Mouse (Mus musculus) hematopoietic stem cell, adult 5-6 weeks (primary cell): ENCODE measurements around the gene Igf1r. TPM values are rescaled to one million over a fixed set of nuclear protein-coding genes. Genes with fewer than 3 reads are reported as not detected.
A peak's percentile ranks its signal among the peaks of the same experiment; 100 is the strongest.

Source experiments
- ATAC-seq, 2 experiments: fragments of 125-278 bp in 1 of 2; replicated peaks in 1 of 2; 2 replicates each; pipeline ENCODE4 v1.8.0; 2016 to 2017; ENCODE audit warnings: inconsistent platforms in 2 of 2, mild to moderate bottlenecking in 2 of 2, moderate number of reproducible peaks in 2 of 2, low read depth in 1 of 2, moderate TSS enrichment in 1 of 2; ENCODE audit not compliant: low FRiP score in 2 of 2, poor library complexity in 2 of 2, severe bottlenecking in 2 of 2, insufficient read depth in 1 of 2, low TSS enrichment in 1 of 2
- total RNA-seq: library from RNA; stranded (forward); fragments of 172-1452, 232-1000 nt; gene quantifications from 2 replicates; pipeline ENCODE4 v1.2.3, GENCODE M21; 2017

The Igf1r gene
- total RNA-seq, 1 experiment from 2014 or later = 31.6 TPM

DNA sequence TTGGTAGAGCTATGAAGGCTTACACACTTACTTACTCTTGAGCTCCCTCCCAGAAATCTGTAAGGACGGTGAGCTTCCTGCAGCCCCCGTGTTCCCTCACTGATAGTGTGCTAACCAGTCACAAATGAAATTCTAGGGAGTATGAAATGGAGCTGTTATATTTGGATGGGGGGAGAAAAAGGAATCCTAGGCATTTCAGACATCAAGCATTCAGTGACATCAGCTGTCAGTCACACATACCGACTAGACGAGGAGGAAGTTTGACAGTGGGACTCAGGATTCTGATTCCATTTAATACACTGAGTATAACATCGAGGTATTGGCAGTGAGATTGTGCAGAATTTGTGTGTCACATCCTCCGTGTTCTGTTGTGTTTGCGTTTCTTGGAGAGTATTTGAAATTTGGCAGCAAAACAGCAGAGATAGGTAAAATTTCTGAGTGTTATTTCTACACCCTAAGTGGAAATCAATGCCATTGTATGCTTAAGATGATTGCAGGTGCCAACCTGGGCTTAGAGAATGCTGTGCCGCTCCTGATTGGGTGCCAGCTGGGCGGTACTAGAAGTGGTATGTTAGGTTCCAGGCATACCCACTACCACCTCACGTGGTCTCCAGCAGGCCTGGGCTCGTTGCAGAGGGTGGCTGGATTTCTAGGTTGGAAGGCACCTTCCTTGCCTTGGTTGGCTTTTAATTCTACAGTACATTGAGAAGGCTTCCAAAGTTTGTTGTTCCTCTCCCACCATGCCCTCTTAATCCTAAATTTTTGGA lies 187.6 kb downstream of the Igf1r start:
- ATAC-seq = no peak

DNA sequence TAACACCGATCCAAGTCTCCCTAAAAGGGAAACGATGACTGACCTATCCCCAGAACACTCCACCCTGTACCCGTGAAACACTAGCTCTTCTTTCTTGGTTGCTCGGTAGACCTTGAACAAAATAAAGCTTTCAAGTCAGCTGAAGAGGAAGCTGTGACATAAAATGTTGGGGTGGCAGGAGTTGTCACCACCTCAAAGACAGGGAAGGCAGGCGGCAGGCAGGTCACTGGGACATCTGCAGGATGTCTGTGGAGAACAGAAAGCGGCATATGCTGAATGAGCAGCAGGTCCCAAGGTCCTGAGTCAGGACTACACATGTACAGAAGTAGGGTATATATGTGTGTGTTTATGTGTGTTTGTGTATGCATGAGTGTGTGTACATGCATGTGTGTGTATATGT lies 191.6 kb downstream of the Igf1r start:
- peak; percentile 8 to 33; a peak in 2 of 4 replicates for ATAC-seq

DNA sequence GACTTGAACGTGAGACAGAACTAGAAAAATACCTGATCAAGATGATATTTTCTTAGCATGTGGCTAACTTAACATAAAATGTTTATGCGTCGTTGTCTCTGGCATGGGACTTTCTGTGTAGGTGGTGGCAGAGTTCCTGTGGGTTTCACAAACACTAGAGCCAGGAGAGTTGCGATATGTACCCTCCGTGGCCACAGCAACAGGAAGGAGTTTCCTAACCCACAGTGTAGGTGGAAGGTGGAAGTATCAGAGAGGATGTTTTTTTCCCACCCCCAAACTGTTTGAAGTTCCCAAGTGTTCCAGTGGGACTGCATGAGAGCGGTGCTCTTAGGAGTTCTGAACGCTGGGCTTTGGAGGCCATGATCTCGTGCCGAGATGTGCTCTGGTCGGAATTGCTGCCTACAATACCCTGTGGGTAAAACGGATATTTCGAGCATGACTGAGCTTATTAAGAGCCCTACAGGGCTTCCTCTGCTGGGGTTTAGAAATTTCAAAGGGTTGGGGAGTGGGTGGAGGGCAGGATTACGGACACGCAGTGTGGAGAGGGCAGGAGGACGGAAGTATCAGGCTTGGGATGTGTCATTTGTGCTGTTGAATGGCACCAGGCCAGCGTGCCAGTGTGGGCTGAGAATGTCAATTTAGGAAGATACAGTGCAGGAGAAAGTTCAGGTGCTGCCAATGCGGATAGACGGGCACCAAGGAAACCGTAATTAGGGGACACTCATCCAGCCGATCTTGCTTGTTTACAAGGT lies 195.8 kb downstream of the Igf1r start:
- peak; percentile 47 to 70; a peak in 3 of 4 replicates for ATAC-seq

DNA sequence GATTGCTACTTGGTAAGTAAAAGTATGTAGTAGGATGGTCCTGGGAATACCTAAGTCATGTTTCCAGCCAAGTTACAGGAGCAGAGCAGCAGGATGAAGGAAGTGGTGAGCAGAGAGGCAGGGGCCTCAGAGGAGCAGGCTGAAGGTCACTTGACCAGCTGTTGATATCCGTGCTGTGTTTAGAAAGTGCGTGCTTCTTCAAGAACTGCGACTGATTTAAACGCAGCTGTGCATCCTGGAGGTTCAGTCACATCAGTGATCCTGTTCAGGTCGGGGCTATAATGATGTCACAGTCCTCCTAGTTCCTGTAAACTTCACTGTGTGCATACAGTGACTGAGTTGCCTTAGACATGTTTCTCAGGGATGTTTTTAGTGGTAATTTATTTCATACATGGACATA lies 199.3 kb downstream of the Igf1r start:
- ATAC-seq = no peak

DNA sequence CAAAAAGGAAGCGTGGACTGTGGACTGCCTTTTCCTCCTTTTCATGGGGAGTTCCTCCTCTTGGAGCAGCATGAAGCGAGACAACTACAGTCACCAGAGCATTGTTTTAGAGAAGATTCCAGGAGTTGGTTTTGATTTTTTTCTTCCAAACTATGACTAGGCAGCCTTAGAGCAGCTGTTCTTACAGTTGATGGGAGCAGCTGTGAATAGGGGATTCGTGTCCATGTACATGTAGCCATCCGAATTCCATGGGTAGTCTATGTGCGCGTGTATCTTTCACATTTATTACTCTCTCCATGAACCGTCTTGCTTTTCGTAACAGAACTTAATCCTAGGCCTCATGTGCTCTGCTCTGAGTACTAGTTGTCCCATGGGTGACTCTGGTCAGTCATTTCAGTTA lies 199.8 kb downstream of the Igf1r start:
- no peak for ATAC-seq

DNA sequence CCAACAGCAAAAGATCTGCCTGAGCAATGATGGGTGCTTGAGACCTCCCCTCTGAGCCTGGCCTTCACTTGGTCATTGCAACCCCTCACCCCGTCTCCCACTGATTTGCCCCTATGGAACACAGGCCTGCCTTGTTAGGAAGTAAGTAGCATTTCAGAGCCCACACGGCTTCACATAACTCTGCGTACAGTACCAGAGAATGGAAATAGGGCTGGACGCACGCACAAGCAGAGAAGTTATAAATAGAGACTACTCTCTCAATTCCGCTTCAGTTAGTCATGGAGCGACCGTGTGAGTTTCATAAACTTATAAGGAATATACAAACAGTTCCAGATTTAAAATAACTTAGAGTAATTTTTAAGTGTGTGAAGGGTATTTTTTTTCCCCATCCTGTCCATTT lies 200.6 kb downstream of the Igf1r start:
- no peak for ATAC-seq

DNA sequence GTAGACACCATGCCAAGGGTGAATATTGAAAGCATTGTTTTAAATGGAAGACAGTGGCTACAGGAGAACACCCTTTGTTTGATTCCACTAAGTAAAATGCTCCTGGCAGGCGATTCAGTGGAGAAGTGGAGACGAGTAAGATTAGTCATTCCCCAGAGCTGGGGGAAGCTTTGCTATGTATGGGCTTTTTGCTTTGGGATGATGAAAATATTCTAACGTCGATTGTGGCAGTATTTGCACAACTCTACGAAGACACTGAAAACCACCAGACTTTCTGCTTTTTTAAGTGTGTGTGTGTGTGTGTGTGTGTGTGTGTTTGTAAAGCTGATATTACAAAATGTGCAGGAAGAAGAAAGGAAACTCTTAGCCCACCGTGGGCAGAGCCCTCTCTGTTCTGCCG lies 202.0 kb downstream of the Igf1r start:
- peak; percentile 29 to 36; a peak in 1 of 4 replicates for ATAC-seq

DNA sequence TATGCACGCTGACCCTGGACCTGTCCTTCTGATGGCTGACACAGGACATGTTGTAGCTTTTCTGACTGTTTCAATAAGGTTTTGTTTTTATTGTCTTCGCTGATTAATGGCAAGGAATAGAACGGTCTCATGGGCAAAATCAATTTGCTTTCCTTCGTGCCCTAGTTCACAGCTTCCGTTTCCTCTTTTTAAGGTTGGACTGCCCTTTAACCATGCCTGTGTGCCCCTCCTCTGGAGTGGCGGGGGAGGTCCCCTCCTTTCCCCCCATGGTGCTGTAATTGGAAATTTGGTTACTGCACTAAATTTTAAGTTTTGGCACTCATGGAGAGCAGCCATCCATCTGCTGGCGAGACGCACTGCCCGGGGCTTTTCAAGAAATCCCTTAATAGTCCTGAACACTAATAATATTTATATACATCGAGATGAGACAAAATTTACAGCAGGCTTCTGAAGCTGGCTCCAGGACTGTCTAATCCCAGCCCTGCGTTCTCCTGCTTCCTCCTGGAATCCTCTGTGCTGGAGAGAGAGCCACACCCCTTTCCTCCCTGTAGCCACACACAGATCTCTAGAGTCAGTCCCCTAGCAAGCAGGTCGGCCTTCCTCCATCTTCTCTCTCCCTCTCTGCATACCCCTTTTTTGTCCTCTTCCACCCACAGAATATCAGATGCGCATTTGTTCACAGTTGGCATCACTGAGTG lies 207.6 kb downstream of the Igf1r start:
- ATAC-seq = peak; percentile 60 to 66

DNA sequence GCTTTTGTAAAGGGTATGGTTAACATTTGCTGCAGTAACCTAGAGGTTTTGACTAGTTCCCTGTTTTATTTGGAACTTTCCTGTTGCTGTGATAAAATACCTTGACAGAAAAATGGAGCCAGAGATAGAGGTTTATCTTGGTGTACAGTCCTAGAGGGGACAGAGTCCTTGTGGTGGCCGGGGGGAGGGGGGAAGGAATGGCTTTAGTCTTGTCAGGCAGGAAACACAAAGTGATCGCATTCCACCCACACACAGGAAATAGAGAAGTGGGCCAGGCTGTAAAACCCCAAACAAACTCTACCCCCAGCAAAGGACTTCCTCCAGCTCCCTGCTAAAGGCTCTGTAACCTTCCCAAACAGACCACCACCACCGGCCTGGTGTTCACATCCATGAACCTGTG lies 211.4 kb downstream of the Igf1r start:
- ATAC-seq = peak; percentile 27 to 47; a peak in 1 of 4 replicates

DNA sequence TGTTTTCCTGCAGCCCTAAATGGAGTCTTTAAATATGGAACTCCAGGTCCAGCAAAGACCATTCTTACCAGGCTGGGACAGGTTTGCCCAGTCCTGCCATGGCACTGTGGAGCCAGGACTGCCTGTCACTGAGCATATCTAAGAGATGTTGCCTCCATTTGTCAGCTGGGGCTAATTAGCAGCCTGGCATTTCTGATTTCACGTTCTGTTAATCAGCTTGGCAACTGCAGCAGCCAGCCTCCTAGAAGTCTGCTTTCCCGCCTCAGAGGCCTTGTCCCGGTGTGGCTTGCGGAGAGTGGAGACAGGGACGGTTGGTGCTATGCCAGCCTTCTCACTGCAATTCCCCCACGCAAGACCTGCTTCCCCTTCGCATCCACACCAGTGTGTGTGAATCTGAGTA lies 220.1 kb downstream of the Igf1r start:
- ATAC-seq = no peak

DNA sequence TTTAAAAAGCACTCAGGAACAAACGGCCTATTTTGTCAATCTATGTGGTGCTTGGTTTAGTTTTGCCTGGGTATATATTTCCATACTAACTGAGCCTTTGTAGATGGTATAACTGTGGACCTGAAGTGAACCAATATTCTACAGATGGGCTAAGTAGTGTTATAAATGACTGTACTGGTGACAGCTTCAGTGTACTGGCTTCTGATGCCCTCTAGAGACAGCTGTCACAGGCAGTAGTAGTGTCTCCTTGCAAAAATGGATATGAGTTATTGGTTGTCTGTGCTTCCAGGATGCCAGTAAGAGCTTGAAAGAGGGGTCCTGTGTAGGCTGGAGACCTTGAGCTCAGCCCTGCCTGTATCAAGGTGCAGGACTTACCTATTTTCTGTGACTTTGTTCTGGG lies 227.0 kb downstream of the Igf1r start:
- no peak for ATAC-seq

DNA sequence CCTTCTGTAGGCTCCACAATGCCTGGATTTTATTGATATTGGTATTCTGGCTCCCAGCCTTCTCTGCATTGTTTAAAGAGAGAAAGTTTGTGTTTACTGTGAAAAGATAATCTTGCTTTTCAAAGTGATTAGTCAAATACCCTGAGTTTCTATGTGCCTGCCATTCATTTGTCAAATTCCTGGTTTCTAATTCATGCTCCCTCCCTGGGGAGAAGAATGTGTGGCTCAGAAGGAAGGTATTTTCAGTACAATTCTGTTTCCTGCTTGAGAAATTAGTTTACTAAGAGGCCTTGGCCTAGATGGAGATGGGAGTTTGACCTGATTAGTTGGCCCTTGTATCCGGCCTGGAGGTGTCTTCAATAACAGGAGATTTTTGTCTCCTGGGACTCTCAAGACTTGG lies 228.5 kb downstream of the Igf1r start:
- no peak for ATAC-seq

DNA sequence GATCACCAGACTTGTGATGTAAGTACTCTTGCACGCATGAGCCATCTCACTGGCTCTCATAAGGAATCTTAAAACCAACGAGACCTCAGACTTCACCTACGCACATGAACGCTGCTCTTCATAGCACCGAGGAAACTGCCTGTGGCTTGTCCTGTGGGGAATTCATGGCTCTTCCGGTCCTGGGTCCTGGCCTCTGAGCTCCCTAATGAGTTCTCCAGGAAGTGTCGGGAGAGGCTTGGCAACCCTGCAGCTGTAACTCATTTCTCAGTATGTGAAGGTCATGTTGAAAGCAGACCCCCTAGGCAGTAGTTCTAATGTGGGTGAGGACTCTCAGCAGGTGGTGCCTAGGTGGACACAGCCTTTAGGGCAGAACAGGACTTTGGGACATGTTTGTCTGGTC lies 229.4 kb downstream of the Igf1r start:
- ATAC-seq = no peak

DNA sequence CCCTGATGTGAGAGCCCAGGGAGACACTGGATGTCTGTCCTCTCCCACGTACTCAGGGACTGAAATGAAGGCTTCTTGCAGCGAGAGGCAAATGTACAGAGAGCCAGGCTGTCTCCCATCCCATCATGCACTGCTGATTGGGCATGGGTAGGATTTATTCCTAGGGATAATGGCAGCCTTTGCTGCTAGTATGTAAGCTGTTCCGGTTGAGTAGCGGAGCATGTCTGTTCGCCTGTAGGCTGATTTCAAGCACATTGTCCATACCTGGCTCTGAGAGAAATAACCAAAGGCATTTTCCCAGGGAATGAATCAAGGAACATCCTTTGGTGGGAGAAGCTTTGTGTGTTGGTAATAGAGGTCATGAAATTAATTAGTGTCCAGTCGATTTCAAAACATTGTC lies 230.1 kb downstream of the Igf1r start:
- ATAC-seq = no peak

DNA sequence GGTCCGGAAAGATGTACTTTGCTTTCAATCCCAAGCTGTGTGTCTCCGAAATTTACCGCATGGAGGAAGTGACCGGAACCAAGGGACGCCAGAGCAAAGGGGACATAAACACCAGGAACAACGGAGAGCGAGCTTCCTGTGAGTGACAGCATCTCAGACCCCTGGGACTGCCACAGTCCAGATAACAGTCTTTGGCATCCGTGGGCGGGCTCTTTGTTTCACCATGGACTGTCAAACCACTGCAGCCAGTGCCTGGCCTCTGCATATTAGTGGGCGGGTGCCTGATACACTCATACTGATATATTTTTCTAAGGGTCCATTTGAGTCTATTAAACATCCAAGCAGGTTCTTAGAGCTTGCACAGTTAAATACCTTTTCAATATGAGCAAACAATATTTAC lies 230.8 kb downstream of the Igf1r start:
- no peak for ATAC-seq

DNA sequence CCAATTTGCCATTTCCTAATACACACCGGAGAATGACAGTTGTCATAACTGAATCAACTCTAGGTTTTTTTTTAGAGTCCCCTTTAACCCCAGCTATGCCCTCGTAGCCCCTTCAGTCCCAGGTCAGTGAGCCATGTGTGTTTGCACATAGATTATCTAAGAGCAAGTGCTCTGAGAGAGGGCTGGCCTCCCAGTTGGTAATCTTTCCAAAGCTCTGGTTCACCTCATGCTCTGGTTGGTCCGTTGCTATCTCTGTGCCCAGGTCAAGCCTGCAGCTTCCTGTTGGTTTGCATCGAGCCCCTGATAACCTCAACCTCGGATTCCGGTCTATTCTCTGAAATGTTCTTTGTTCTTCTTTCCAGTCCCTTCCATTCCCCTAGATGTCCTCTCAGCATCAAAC lies 236.6 kb downstream of the Igf1r start:
- ATAC-seq = peak; percentile 57 to 70

DNA sequence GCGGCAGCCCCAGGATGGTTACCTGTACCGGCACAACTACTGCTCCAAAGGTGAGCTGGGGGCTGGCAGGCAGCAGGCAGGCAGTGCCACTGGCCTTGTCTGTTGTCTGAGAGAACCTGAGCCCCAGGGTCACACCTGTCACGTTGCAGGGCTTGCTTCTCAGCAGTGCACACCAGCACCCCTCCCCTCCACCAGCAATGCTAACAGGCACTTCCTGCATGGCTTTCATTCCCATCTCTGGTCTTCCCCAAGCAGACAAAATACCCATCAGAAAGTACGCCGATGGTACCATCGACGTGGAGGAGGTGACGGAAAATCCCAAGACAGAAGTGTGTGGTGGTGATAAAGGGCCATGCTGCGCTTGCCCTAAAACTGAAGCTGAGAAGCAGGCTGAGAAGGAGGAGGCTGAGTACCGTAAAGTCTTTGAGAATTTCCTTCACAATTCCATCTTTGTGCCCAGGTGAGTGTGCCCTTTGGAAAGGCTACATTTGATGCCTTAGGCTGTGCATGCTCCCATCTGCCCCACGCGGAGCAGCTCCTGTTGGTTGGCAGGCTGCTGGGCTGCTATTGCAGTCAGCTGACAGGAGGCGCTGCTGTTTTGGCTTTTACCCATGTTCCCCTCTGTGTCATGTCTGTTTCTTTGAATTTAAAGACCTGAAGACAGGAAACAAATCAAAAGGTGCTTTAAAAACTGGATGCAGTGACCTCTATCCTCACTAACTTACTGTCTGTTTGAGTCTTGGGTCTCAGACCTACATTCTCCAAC lies 237.2 kb downstream of the Igf1r start:
- no peak for ATAC-seq
